Mouse (Mus musculus): ENCODE measurements around the gene Chl1.

Chl1 gene

DNA sequence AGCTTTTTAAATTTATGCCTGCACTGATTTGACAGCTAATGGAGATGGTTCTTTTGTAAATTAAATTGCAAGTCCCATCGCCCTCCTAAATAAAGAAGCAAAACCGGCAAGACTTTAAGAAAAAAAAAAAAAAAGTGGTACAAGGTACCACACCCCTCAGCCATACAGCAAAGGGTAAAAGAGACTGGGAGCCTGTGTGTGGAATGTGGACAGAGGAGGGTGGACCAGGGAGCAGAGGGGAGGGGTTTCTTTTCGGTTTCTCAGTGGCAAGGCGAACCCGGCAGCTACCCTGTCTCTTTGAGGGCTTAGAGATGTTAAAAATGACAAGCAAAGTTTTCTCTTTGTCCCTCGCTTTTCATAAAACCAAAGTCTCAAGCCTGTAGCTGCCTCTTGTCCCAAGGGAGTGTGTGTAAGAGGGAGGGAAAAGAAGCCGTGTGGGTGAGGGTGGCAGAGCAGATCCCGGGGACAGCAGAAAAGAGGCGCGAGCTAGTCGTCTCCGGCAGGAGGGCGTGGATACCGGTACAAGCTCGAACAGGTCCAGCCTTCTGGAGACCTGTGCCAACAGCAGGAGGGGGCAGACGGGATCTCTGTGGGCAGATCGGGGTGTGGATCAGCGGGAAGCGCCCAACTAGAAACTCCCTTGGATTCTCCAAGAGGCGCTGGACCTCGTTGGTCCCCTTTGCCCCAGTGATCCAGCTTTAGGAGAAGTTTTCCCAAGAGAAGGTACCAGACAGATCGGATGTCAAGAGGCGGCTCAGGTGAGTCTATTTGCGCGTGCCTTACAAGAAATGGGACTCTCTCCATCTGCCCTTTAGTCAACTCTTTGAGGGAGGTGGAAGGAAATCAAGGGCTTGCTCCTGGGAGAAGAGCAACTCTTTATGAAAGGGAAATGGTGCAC, at the start of gene Chl1:
Chl1 (plus strand) TSS at position 195 of the 898 bp plus-strand sequence.
- peak in 1 of 2 experiments; percentile 1 for DNase-seq

DNA sequence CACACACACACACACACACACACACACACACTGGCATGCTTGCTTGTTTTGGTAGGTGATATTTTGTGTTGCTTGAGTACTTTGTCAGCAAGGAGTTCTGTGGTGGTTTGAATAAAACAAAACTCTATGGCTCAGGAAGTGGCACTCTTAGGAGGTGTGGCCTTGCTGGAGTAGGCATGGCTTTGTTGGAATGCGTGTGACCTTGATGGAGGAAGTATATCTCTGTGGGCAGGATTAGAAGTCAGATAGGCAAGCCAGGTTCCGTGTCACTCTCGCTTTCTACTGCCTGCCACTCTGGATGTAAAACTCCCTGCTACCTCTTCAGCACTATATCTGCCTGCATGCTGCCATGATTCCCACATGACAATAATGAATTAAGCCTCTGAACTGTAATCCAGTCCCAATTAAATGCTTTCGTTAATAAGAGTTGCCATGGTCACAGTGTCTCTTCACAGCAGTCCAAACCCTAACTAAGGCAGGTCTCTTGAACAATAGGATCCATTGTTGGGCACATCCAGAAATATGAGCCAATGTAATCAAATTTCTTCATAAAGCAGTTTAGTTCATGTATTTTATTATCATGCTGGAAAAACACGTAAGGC, 44.8 kb upstream of the Chl1 start:
- DNase-seq: no peak

DNA sequence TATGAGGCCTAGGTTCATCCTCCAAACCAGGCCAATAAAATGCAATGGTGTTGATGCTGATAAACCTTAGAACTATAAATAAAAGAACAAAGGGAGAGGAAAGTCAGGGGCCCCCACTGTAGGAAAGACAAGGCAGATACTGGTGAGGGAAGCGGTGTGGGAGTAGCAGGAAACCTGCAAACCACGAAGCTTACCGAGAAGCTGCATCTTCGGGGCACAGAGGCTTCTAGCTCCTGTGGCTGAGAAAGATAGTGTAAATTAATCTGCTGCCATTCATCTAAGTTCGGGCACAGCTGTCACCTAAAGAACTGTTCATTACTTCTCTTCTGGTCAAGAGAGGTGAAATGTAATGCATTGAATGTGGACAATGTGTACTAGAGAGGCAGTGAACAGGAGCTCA, 37.1 kb upstream of the Chl1 start:
- peak in 1 of 2 experiments; percentile 26 for DNase-seq

DNA sequence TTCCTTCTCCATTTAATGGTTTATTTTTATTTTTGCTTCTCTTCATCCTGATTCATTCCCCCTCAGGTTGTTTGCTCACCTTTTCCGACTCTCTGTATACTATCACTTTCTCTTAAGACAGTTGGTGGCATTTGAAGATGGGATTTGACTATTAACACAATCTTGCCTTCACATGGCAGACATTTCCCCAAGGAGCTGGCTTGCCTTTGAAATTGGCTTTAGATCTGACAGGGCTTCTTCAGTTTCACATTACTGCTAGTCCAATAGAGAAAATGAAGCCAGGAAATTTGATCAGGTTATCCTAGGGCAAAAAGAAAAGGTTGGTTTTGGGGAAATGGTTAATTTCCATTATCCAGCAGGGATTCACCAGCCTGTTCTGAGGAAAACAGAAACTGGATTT, 23.2 kb upstream of the Chl1 start:
- DNase-seq: no peak

DNA sequence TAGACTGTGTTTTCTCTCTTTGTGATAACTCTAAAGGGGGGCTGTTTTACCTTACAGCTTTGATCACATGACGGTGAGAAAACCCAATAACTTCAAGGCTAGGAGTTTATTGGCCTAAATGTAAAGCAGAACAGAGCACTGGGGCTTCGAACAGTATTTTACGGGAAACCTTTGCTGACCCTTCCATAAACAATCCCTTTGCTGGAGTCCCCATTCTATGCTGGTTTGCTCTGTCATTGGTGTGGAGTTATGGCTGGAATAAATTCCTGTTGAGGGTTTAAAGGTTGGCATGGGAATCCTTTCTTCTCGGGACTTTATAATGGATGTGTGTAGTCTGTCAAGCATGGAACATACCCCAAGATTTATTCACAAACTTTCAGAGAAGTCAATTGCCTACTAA, 12.0 kb upstream of the Chl1 start:
- DNase-seq: no peak

DNA sequence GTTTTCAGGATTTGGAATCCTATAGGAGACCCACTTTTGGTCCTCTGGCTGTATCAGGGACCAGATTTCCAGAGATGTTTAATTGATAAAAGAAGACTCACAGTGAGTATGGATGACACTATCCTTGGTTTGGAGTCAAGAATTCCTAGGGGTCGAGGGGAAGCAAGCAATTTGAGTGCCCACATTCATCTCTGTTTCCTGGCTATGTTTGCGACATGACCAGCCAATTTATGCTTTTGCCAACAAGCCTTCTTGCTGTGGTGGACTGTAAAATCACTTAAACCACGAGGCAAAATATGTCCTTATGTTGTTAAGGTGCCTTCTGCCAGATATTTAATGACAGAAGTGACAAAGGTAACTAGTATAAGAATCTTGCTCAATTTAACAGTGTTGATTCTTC, 6.3 kb upstream of the Chl1 start:
- no peak for DNase-seq

DNA sequence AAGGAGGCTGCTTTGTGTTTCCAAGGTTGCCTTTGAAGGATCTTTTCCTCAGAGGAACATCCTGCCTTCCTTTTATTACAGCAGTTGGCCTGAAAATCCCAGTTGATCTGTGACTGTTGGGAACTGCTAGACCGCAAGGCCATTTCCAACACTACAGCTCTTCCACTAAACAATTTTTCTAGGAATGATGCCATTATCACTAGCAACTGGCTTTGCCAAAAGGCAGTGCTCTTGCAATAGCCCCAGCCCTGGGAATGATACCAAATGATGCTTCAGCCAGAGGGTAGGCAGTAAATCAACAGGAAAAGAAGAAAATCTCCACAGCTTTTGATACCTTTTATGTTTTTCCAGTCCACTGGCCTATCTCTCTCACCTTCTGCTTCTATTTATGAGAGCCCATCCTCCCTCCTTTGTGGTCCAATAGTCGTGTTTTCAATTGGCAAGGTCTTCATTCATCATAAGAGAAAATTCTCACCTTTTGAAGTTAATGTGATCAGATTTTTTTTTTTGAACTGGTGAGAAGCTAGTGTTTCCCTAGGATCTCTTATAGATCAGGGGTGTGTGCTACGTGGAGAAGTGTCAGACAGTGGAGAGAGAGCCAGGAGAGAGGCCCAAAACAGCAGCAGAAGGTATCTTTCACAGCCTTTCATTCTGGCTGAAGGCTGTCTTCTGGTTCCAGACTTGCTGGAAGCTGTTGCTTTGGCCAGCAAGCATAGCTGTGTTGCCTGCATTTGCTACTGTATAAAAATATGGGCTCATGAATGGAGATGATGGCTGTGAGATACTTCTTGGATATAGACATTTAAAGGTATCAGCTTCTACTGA, 2.4 kb upstream of the Chl1 start:
- DNase-seq: no peak

DNA sequence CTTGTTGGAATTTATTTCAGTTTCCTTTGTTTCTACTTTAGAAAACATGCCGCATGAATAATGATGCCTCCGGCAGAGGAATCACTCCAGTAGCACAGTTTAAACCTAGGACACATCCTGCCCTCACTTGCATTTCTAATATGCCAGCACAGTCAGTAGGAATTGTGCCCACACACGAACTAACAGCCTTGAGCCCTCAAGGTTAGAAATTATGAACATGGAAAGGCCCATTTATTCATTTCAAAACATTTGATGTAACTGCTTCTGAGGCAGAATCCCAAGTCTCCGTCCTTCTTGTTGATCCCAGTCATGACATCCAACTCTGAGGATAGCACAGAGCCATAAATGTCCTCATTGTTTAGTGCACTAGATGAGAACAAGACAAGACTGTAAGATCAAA, 790 bp upstream of the Chl1 start:
- DNase-seq: no peak

DNA sequence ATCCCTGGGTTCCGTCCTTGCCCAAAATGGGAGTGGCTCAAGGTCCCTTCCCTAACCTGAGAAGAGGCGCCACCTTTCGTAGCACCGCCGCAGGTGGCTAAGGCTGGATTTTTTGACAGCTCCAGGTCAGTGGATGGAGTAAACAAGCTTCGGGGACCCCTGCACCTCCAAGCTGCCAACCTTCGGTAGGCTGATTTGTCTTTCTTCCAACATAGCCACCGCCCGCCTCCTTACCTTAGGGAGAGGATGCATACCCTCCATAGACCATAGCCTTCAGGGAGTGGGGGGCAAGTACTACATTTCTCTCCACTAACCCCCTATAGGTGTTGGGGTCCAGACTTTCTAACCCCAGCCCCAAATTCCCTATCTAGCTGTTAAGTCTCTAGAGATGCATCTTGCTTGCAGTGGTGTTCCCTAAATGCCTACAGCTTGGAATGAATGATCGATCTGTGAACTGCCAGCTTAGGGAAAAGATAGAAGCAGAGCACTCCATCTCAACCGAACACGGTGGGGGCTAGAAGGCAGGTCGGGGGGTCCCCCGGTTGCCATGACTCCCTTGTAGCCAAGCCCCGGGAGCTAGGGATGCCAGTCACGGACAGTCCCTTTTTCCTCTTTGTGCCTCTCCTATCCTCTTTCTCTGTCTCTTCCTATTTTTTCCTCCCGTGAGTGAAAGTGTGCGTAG, 1.0 kb downstream of the Chl1 start:
- DNase-seq: no peak

DNA sequence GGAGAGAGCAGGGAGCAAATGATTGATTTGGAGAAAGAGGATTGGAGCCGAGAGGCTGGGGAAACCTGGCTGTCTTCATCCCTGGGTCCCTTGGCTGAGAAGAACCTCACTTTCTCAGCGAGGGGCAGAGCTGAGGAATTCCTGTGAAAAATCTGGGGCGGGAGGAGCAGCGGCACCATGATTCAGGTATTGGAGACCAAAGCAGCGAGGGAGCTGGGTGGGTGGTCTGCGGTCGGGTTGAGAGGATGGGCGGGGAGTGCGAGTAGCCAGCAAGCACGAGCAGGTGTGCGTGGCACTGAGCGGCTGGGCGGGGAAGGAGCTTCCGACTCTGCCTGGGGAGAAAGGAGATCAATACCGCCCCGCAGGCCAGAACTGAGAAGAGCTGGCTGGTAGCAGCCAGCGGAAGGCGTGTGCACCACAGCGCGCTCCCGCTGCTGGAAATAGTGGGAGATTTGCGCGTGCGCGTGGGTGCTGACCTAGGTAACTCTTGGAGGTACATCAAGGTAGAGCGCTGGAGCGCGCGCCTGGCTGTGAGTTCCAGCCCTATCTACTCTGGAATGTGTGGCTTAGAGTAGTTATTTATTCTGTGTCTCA, 1.7 kb downstream of the Chl1 start:
- DNase-seq: peak; percentile 17 to 23

DNA sequence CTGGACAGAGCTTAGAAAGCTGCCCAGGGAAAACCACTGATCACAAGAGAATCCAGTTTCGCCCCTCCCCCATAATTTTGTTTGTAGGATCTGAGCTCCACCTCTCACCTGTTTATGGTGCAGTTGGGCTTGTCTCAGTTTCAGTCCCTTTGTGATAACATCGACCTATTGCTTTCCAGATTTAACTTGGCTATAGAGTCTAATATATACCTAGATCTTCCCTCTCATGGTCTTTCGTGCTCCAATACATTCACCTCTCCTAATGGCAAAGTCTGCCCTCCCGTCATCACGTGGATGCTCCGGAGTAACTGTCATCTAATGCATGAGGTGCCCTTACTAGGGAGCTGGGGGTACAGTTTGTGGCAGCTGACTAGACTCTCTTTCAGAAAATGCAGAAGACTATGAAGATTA, 2.5 kb downstream of the Chl1 start:
- no peak for DNase-seq

DNA sequence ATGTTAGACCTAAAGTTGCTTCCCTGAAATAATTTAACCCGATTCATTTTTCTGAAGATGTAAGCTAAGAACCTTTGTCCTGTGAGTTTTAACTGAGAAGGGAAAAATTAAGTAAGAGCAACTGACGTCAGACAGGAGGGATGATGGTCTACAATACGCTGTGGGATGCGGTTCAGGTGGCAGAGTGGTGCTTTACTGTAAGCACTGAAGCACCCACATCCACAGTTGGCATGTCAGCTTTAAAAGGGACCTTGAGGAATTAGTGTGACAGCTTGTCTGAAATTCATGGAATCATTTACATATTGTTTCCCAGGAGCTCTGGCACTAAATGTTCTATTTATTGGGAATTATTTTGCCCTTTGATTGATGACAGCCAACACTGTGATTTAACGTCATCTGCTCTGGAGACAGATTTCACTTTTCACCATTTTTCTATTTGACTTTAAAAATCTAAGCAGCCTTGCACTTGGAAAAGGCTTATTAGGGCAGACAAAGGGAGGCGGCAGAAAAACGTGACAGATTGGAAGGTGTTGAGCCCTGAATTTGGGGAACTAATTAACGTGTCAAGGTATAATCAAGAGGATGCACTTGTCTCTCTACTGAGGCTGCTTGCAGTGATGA, 3.3 kb downstream of the Chl1 start:
- no peak for DNase-seq

DNA sequence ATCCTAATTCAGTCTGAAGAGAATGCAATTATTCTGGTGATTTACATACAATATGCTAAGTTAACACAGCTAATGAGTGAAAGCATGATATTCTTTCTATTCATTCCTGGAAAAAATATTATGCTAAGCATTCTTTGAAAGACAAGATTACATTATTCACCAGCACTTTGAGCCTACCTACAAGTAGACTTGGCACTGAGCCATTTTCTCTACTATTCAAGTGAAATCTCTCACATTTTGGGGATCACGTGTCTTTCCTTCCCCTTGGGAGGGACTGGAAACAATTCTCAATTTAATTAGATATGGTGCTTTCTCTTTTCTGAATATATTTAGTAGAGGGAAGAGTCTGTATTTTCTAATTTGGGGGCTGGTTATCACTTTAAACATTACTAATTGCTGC, 4.0 kb downstream of the Chl1 start:
- no peak for DNase-seq

DNA sequence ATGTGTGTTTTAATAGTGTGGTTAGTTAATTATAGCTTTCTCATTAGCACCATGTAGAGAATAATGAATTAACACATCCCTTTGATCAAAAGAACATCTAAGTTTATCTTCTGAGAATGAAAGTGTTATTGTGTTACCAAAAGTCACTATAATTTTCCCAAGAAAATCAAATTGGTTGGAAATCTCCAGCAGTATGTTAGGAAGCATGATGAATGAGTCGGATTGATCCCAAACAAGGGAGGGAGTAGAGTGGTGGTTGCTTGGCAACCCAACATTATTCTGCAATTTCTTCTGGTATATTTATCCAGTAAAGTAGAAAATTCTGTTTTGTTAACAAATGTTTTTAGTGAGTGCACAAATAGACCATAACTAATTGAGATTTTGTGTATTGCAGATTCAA, 4.4 kb downstream of the Chl1 start:
- DNase-seq: no peak

DNA sequence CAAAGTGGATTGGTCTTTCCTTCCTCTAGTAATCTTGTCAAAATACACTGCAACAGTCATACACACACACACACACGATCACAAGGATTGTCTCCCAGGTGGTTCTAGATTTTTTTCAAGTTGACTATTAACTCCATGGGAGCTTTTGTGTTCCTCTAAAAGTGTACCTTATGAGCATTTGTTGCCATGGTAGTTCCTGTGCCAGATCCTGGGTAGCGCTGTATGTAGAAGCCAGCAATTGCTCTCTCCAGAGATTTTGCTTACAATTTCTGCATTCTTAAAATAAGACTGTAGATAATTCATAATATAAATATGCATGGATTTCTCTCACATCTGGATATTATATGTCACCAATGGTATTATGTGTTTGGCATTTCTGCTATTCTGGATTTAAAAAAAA, 9.2 kb downstream of the Chl1 start:
- DNase-seq: no peak

DNA sequence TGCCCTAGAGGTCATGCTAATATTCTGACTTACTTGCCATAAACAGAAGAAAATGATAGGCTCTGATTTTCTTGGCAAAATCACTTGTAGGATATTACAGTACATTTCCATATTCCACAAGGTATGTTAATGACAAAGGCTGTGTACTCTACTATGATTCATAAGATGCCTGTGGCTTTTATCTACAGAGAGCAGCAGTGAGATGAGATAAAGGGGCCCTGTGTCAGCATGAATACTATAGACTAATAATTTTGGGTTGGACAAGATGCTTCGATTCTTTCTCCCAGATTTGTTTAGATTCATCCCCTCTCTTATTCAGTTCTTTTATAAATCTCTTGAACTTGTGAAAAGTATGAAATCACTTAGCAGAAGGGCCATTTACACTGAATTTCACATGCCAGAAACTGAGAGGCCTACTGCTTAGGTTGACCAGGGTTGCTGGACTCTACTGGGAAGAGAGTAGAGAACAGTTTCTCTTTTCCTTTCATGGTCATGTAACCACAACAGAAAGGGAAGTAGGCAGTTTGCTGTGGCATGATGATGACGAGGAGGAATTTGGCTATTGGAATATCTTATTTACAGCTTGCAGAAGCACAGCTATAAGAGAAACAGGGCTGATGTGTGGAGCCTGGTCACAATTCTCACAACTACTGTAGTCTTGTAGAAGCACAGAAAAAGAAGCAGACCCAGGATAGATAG, 15.1 kb downstream of the Chl1 start:
- DNase-seq: no peak

DNA sequence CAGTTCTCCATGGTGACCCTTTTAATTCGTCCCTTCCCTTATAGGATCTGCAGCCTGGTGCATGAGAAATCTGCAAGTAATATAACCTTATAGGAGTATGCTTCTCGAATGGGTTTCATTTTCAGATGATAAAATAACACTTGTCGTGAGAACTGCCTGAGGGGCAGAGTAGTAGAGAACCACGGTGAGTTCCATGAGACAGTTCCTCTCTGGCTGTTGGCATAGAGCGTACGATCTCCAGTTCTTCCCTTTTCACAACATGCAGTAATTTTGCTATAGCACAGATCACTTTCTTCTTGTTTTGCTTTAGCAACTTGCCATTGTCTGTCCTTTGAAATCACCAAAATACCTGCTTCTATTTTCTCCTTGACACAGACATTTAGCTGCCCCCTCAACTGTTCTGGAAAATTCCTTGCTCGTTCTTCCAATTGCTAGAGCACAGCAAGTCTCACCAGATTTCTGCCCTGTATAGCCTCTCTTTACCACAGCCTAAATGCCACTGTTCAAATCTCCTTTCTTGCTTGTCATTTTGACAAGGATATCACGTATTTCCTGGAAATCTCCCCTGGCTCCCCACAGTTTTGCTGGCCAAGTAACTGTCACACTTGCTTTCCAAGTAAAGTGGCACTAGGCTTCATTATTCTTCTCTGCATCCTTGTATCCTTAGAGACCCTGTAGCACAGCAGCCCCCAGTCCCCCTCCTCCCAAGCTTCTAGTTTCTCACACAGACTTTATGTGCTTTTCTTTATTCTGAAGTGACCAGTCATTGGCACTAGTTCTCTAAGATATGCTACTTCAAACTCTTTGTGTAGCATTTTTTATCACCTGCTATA, 16.8 kb downstream of the Chl1 start:
- no peak for DNase-seq

DNA sequence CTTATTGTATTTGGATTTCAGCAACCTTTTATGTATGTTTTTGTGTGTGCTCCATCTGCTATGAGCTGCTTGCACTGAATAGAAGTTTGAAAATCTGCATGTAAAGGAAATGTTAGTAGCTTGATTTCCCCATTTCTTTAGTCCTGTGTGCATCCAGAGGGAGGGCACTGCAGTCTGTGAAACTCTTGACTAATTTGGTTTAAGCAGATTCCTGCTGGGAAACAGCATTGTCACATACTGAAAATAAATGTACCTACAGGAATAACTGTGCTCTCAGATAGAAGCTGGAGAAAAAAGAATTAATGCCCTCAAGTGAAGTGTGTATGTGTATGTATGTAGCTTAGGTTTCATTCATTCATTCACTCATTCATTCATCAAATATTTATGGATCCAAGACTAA, 22.7 kb downstream of the Chl1 start:
- DNase-seq: no peak

DNA sequence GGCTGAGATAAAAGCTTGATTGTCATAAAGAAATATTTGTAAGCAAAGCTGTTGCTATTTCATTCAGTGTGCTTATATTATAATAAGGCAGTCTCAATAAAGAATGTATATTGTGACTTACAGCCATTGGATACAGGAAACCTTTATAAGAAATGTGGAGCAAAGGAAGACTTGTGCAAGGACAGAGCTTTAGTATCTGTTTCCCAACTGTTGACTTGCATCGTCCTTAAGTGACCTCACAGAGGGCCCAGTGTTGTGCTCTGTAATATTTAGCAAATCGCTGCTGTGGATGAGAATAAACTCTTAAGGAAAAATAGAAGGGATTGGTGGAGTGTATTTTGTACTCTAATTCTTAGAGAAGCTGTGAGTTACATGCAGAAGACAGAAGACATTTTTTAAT, 23.6 kb downstream of the Chl1 start:
- DNase-seq: no peak

DNA sequence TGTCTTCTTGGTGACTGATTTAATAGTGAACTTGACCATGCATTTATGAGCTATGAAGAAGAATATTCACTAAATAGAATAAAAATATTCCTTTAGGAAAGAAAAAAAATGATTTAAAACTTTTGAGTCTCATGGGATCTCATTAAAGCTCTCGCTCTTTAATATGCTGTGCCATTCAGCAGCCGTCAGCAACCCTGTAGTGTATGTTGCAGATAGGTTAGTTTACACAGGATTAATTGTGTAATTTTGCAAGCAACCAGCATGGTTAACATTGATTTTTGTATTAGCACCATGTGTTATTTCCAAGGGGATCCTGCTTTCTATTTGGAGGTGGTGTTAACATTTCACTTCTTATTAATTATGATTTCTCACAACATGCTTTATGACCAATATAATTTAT, 32.2 kb downstream of the Chl1 start:
- DNase-seq: no peak

DNA sequence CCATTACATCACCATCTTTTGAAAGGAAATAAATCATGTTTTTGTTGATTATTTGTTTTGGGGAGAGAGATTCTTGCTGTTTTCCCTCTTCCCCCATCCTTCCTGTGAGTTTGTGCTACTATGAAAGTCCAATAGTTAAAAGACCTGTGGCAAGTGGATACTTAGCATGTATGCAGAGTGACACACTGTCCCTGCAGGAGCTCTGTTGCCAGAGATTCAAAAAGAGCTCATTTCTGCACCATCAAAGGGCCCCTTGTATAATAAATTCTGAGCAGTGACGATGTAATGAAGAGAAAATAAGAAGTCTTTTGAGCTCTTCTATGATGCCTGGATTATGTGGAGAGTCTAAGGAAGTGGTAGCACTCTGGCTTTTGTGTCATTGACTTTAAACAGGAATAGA, 33.4 kb downstream of the Chl1 start:
- no peak for DNase-seq

Data from thymus, adult 18-20 months (tissue).